Mouse (Mus musculus): ENCODE measurements at regions not wholly inside any gene's neighbourhood (a gene's known extent, or its start where the extent isn't known, plus 50 kb on each side); places are given as distances from the start of the nearest gene placed in this dataset.
"Not testable (repeated sequence)": the region's sequence is repeated elsewhere in the genome, so short reads cannot be mapped to it uniquely, and the experiment has no call there.

GRCm38 (mm10) chr9:23692768-23693441 lies 404.9 kb upstream of the Npsr1 start:
- no peak for TF ChIP-seq MAFK (IDR thresholded peaks at IDR 0.05; ENCODE audit: insufficient read depth, low read depth, low read length)
- TF ChIP-seq CHD2 (IDR thresholded peaks at IDR 0.05; ENCODE audit: low read depth, low read length), result no peak
- TF ChIP-seq ZNF384 (IDR thresholded peaks at IDR 0.05; ENCODE audit: low read depth, low read length), result no peak
- no peak for TF ChIP-seq ZC3H11A (IDR thresholded peaks at IDR 0.05; ENCODE audit: borderline replicate concordance, low read depth, low read length)
- no peak for TF ChIP-seq HCFC1 (IDR thresholded peaks at IDR 0.05; ENCODE audit: borderline replicate concordance, insufficient read depth, low read length)
- Histone ChIP-seq H3K4me3 (ENCODE audit: insufficient read depth in 1 of 2, low read depth in 1 of 2, low read length in 2 of 2, poor library complexity in 1 of 2, severe bottlenecking in 1 of 2) (no peak overlapping the region), H3K4me1 (ENCODE audit: control insufficient read depth in 2 of 2, insufficient read depth in 2 of 2, low read length in 2 of 2, poor library complexity in 1 of 2) (no peaks in the 10 kb centered on the region), H3K9ac (ENCODE audit: insufficient read depth, low read depth, low read length, poor library complexity, severe bottlenecking) (no peak overlapping the region), H3K36me3 (ENCODE audit: control insufficient read depth, insufficient read depth, low read length, poor library complexity, severe bottlenecking) (no peaks in the 10 kb centered on the region), H3K27ac (ENCODE audit: insufficient read depth, low read depth, low read length, poor library complexity, severe bottlenecking) (no peak overlapping the region), H3K9me3 (ENCODE audit: control insufficient read depth, insufficient read depth, low read depth, low read length) (no peaks in the 10 kb centered on the region)
- in situ Hi-C loops (cut with MboI; ENCODE audit: low sequenced_read_pairs in 2 of 2, unreplicated experiment in 2 of 2), result no loop called here
- no peak for DNase-seq (ENCODE audit: low read depth, low spot score)

DNA sequence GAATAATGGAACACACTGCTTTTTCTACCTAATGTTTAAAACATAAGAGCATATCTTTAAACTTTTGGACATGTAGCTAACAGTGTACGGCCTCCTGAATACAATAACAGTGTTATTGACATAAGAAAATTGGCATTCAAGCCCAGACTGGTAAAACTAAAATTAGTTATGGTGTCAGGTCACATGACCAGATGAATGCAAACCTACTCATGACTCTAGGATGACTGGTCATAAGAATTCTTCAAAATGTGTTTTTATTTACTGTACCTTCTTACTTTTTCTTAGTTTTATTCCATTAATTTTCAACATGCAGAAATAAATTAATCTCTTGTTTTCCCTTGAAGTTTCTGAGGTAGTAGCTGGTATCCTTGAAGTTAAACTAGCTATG lies 404.4 kb upstream of the Npsr1 start:
- in situ Hi-C loops (cut with MboI; ENCODE audit: low sequenced_read_pairs in 2 of 2, unreplicated experiment in 2 of 2), result no loop called here
- H3K4me3 ChIP-seq (ENCODE audit: insufficient read depth in 1 of 2, low read depth in 1 of 2, low read length in 2 of 2, poor library complexity in 1 of 2, severe bottlenecking in 1 of 2), result no peak overlapping the region
- no peaks in the 10 kb centered on the region for H3K4me1 ChIP-seq (ENCODE audit: control insufficient read depth in 2 of 2, insufficient read depth in 2 of 2, low read length in 2 of 2, poor library complexity in 1 of 2)
- no peak for DNase-seq (ENCODE audit: low read depth, low spot score)
- no peaks in the 10 kb centered on the region for H3K36me3 ChIP-seq (ENCODE audit: control insufficient read depth, insufficient read depth, low read length, poor library complexity, severe bottlenecking)
- H3K9me3 ChIP-seq (ENCODE audit: control insufficient read depth, insufficient read depth, low read depth, low read length), result no peaks in the 10 kb centered on the region
- no peak overlapping the region for H3K27ac ChIP-seq (ENCODE audit: insufficient read depth, low read depth, low read length, poor library complexity, severe bottlenecking)
- TF ChIP-seq MAFK (IDR thresholded peaks at IDR 0.05; ENCODE audit: insufficient read depth, low read depth, low read length) (no peak), CHD2 (IDR thresholded peaks at IDR 0.05; ENCODE audit: low read depth, low read length) (no peak), ZC3H11A (IDR thresholded peaks at IDR 0.05; ENCODE audit: borderline replicate concordance, low read depth, low read length) (no peak), ZNF384 (IDR thresholded peaks at IDR 0.05; ENCODE audit: low read depth, low read length) (no peak), HCFC1 (IDR thresholded peaks at IDR 0.05; ENCODE audit: borderline replicate concordance, insufficient read depth, low read length) (no peak)
- H3K9ac ChIP-seq (ENCODE audit: insufficient read depth, low read depth, low read length, poor library complexity, severe bottlenecking), result no peak overlapping the region

- Histone ChIP-seq H3K4me3 (ENCODE audit: insufficient read depth in 1 of 2, low read depth in 1 of 2, low read length in 2 of 2, poor library complexity in 1 of 2, severe bottlenecking in 1 of 2) (no peak overlapping the region), H3K4me1 (ENCODE audit: control insufficient read depth in 2 of 2, insufficient read depth in 2 of 2, low read length in 2 of 2, poor library complexity in 1 of 2) (no peaks in the 10 kb centered on the region), H3K36me3 (ENCODE audit: control insufficient read depth, insufficient read depth, low read length, poor library complexity, severe bottlenecking) (no peaks in the 10 kb centered on the region), H3K27ac (ENCODE audit: insufficient read depth, low read depth, low read length, poor library complexity, severe bottlenecking) (no peak overlapping the region), H3K9me3 (ENCODE audit: control insufficient read depth, insufficient read depth, low read depth, low read length) (no peaks in the 10 kb centered on the region), H3K9ac (ENCODE audit: insufficient read depth, low read depth, low read length, poor library complexity, severe bottlenecking) (no peak overlapping the region)
- in situ Hi-C loops (cut with MboI; ENCODE audit: low sequenced_read_pairs in 2 of 2, unreplicated experiment in 2 of 2), result no loop called here
- TF ChIP-seq MAFK (IDR thresholded peaks at IDR 0.05; ENCODE audit: insufficient read depth, low read depth, low read length) (no peak), ZC3H11A (IDR thresholded peaks at IDR 0.05; ENCODE audit: borderline replicate concordance, low read depth, low read length) (no peak), ZNF384 (IDR thresholded peaks at IDR 0.05; ENCODE audit: low read depth, low read length) (no peak), HCFC1 (IDR thresholded peaks at IDR 0.05; ENCODE audit: borderline replicate concordance, insufficient read depth, low read length) (no peak), CHD2 (IDR thresholded peaks at IDR 0.05; ENCODE audit: low read depth, low read length) (no peak)
- DNase-seq (ENCODE audit: low read depth, low spot score), result no peak
Observed at GRCm38 (mm10) chr9:23694481-23694880, 403.3 kb upstream of the Npsr1 start.

DNA sequence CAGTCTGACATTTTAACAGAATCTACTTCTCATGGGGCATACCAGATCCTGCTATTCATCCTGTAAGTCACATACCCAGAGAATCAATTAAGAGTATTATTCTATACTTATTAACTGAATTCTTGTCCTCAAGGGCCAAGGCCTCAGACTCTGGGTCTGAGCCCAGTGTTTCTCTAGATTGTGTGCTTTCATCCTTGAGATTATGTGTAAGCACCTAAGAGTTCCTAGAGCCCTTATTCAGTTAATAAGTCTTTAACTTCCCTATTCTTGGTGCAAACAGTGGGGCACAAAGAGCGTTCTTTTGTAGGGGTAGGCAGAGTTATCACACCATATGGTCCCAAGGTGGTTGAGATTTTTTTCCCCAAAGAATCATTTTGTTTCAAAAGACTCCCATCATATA lies 397.2 kb upstream of the Npsr1 start:
- DNase-seq (ENCODE audit: low read depth, low spot score), result no peak
- no peaks in the 10 kb centered on the region for H3K4me1 ChIP-seq (ENCODE audit: control insufficient read depth in 2 of 2, insufficient read depth in 2 of 2, low read length in 2 of 2, poor library complexity in 1 of 2)
- H3K4me3 ChIP-seq (ENCODE audit: insufficient read depth in 1 of 2, low read depth in 1 of 2, low read length in 2 of 2, poor library complexity in 1 of 2, severe bottlenecking in 1 of 2), result no peak overlapping the region
- TF ChIP-seq HCFC1 (IDR thresholded peaks at IDR 0.05; ENCODE audit: borderline replicate concordance, insufficient read depth, low read length) (no peak), ZC3H11A (IDR thresholded peaks at IDR 0.05; ENCODE audit: borderline replicate concordance, low read depth, low read length) (no peak), ZNF384 (IDR thresholded peaks at IDR 0.05; ENCODE audit: low read depth, low read length) (no peak)
- H3K9me3 ChIP-seq (ENCODE audit: control insufficient read depth, insufficient read depth, low read depth, low read length), result no peaks in the 10 kb centered on the region
- no peak overlapping the region for H3K27ac ChIP-seq (ENCODE audit: insufficient read depth, low read depth, low read length, poor library complexity, severe bottlenecking)
- no peaks in the 10 kb centered on the region for H3K36me3 ChIP-seq (ENCODE audit: control insufficient read depth, insufficient read depth, low read length, poor library complexity, severe bottlenecking)
- in situ Hi-C loops (cut with MboI; ENCODE audit: low sequenced_read_pairs in 2 of 2, unreplicated experiment in 2 of 2), result no loop called here
- H3K9ac ChIP-seq (ENCODE audit: insufficient read depth, low read depth, low read length, poor library complexity, severe bottlenecking), result no peak overlapping the region

DNA sequence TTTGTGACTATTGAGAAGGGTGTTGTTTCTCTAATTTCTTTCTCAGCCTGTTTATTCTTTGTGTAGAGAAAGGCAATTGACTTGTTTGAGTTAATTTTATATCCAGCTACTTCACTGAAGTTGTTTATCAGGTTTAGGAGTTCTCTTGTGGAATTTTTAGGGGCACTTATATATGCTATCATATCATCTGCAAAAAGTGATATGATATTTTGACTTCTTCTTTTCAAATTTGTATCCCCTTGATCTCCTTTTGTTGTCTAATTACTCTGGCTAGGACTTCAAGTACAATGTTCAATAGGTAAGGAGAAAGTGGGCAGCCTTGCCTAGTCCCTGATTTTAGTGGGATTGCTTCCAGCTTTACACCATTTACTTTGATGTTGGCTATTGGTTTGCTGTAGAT lies 380.2 kb upstream of the Npsr1 start:
- H3K36me3 ChIP-seq (ENCODE audit: control insufficient read depth, insufficient read depth, low read length, poor library complexity, severe bottlenecking); H3K4me3 ChIP-seq (ENCODE audit: insufficient read depth in 1 of 2, low read depth in 1 of 2, low read length in 2 of 2, poor library complexity in 1 of 2, severe bottlenecking in 1 of 2); H3K4me1 ChIP-seq (ENCODE audit: control insufficient read depth in 2 of 2, insufficient read depth in 2 of 2, low read length in 2 of 2, poor library complexity in 1 of 2); in situ Hi-C loops (cut with MboI; ENCODE audit: low sequenced_read_pairs in 2 of 2, unreplicated experiment in 2 of 2); H3K9ac ChIP-seq (ENCODE audit: insufficient read depth, low read depth, low read length, poor library complexity, severe bottlenecking); H3K9me3 ChIP-seq (ENCODE audit: control insufficient read depth, insufficient read depth, low read depth, low read length); H3K27ac ChIP-seq (ENCODE audit: insufficient read depth, low read depth, low read length, poor library complexity, severe bottlenecking); DNase-seq (ENCODE audit: low read depth, low spot score): not testable (repeated sequence)
